Mouse (Mus musculus) liver, embryonic 14.5 days (tissue): ENCODE data around the gene Cttnbp2. TPM values are rescaled to one million over a fixed set of nuclear protein-coding genes. Genes with fewer than 3 reads are reported as not detected.

Experiments used
- ATAC-seq: fragments of 200-750 bp; cut with Nextera tagmentation; 2 replicates; pipeline ENCODE4 v1.8.0; 2017; ENCODE audit warnings: moderate number of reproducible peaks, mild to moderate bottlenecking, moderate library complexity; ENCODE audit not compliant: insufficient read depth
- DNase-seq, 3 experiments: peaks; one replicate each; pipeline ENCODE4 v3.0.0-alpha.2; 2012 to 2013; ENCODE audit warnings: low read depth in 3 of 3, low spot score in 3 of 3
- H3K27ac ChIP-seq: fragments of 300-500 bp; sonication (generic); 2 replicates; pipeline ENCODE4 v1.5.1; 2014; ENCODE audit warnings: moderate library complexity, mild to moderate bottlenecking, control low read depth, inconsistent platforms
- H3K27me3 ChIP-seq: fragments of 300-500 bp; sonication (generic); 2 replicates; pipeline ENCODE4 v1.6.1; 2014; ENCODE audit warnings: mild to moderate bottlenecking, low read length, moderate library complexity; ENCODE audit not compliant: control insufficient read depth, insufficient read depth
- H3K36me3 ChIP-seq: fragments of 300-500 bp; sonication (generic); replicated peaks from 2 replicates; pipeline ENCODE4 v1.6.1; 2014; ENCODE audit warnings: low read depth; ENCODE audit not compliant: control insufficient read depth, insufficient read depth
- H3K4me1 ChIP-seq, 2 experiments: fragments of 200-500 bp in 1 of 2; fragments of 300-500 bp in 1 of 2; sonication (generic) in 1 of 2; replicated peaks; 2 replicates each; pipeline ENCODE4 v1.6.1; 2012 to 2014; ENCODE audit warnings: antibody characterized with exemption in 1 of 2, inconsistent platforms in 1 of 2, low read length in 1 of 2; ENCODE audit not compliant: control insufficient read depth in 2 of 2, insufficient read depth in 2 of 2
- H3K4me2 ChIP-seq: fragments of 300-500 bp; sonication (generic); 2 replicates; pipeline ENCODE4 v1.6.1; 2014; ENCODE audit warnings: low read depth, mild to moderate bottlenecking, control low read depth, moderate library complexity
- H3K4me3 ChIP-seq, 2 experiments: fragments of 200-500 bp in 1 of 2; fragments of 300-500 bp in 1 of 2; sonication (generic) in 1 of 2; 2 replicates each; pipeline ENCODE4 v1.5.1; 2012 to 2014; ENCODE audit warnings: low read depth in 2 of 2, low read length in 2 of 2, mild to moderate bottlenecking in 2 of 2, control low read depth in 1 of 2, inconsistent platforms in 1 of 2, moderate library complexity in 1 of 2; ENCODE audit not compliant: insufficient read depth in 1 of 2
- H3K9ac ChIP-seq: fragments of 300-500 bp; sonication (generic); replicated peaks from 2 replicates; pipeline ENCODE4 v1.6.1; 2014; ENCODE audit warnings: mild to moderate bottlenecking, control low read depth, moderate library complexity
- H3K9me3 ChIP-seq: fragments of 300-500 bp; sonication (generic); 2 replicates; pipeline ENCODE4 v1.6.1; 2016; ENCODE audit warnings: low read length, mixed read lengths; ENCODE audit not compliant: control insufficient read depth
- CTCF ChIP-seq: IDR thresholded peaks from 2 replicates; pipeline ENCODE4 v1.5.1; 2016; ENCODE audit warnings: antibody characterized with exemption, low read depth, control low read depth
- EP300 ChIP-seq: IDR thresholded peaks from 2 replicates; pipeline ENCODE4 v1.6.1; 2016; ENCODE audit warnings: antibody characterized with exemption, low read depth
- WGBS: fragments of 180-500 bp; shearing (Covaris S2); extraction: QIAGEN DNeasy Blood & Tissue Kit; methylation state at CpG from one replicate; pipeline ENCODE4 v1.1.7; 2014; ENCODE audit not compliant: insufficient replicate concordance; 5-methylcytosine and 5-hydroxymethylcytosine counted together
- microRNA-seq: library from miRNA; unstranded; fragments of <30 nt; microRNA quantifications from one replicate; pipeline ENCODE4, GENCODE M21; 2016
- polyA plus RNA-seq, 2 experiments: library from polyadenylated mRNA; depleted of rRNA in 1 of 2; stranded (reverse) in 1 of 2; unstranded in 1 of 2; fragments of >200 nt; fragmentation: Nextera tagmentation in 1 of 2; extraction: Ambion mirVana in 1 of 2; gene quantifications; 2 replicates each; pipeline versions ENCODE4 v1.2.1 to v1.2.3; 2012 to 2014

Gene Cttnbp2
- polyA plus RNA-seq, 2 experiments: 0.30 to 1.6 TPM

- no peak for DNase-seq
- Histone ChIP-seq H3K9me3 (no peaks in the 10 kb centered on the region), H3K4me3 (no peak overlapping the region), H3K27ac (no peak overlapping the region), H3K27me3 (no peaks in the 10 kb centered on the region), H3K36me3 (no peaks in the 10 kb centered on the region), H3K4me1 (no peaks in the 10 kb centered on the region), H3K9ac (no peak overlapping the region), H3K4me2 (no peak overlapping the region)
- TF ChIP-seq CTCF: no peak
- TF ChIP-seq EP300: no peak
- ATAC-seq: no peak
- 45% methylated on average over 3 of the region's 3 CpGs for WGBS
Measured at GRCm38 (mm10) chr6:18349153-18349858, 165.3 kb downstream of the Cttnbp2 start.

- 54% methylated on average over 2 of the region's 2 CpGs for WGBS
- Histone ChIP-seq H3K9ac (no peak overlapping the region), H3K4me1 (no peaks in the 10 kb centered on the region), H3K27me3 (no peaks in the 10 kb centered on the region), H3K36me3 (no peaks in the 10 kb centered on the region), H3K4me3 (no peak overlapping the region), H3K4me2 (no peak overlapping the region), H3K27ac (no peak overlapping the region), H3K9me3 (no peaks in the 10 kb centered on the region)
- DNase-seq (no peak), ATAC-seq (no peak)
- TF ChIP-seq CTCF: no peak
- TF ChIP-seq EP300: no peak
Measured at GRCm38 (mm10) chr6:18344272-18344671, 170.4 kb downstream of the Cttnbp2 start.

GRCm38 (mm10) chr6:18338307-18338706 is 176.3 kb downstream of the Cttnbp2 start:
- Histone ChIP-seq H3K27me3 (no peaks in the 10 kb centered on the region), H3K27ac (no peak overlapping the region), H3K36me3 (no peaks in the 10 kb centered on the region), H3K9me3 (no peaks in the 10 kb centered on the region), H3K4me3 (no peak overlapping the region), H3K9ac (no peak overlapping the region), H3K4me2 (no peak overlapping the region), H3K4me1 (no peaks in the 10 kb centered on the region)
- TF ChIP-seq CTCF (no peak), EP300 (no peak)
- no peak for ATAC-seq
- no peak for DNase-seq

GRCm38 (mm10) chr6:18335393-18335792 is 179.2 kb downstream of the Cttnbp2 start:
- DNase-seq (no peak), ATAC-seq (no peak)
- no peaks in the 10 kb centered on the region for H3K9me3 ChIP-seq
- H3K36me3 ChIP-seq: no peaks in the 10 kb centered on the region
- H3K27ac ChIP-seq: no peak overlapping the region
- no peaks in the 10 kb centered on the region for H3K4me1 ChIP-seq
- H3K4me3 ChIP-seq: no peak overlapping the region
- no peaks in the 10 kb centered on the region for H3K27me3 ChIP-seq
- TF ChIP-seq CTCF (no peak), EP300 (no peak)
- H3K9ac ChIP-seq: no peak overlapping the region
- 52% methylated on average over 3 of the region's 3 CpGs for WGBS
- no peak overlapping the region for H3K4me2 ChIP-seq

- WGBS: 56% methylated on average over 1 of the region's 1 CpGs
- ATAC-seq (no peak), DNase-seq (no peak)
- no peak overlapping the region for H3K4me2 ChIP-seq
- TF ChIP-seq EP300: no peak
- no peak for TF ChIP-seq CTCF
- H3K27ac ChIP-seq: no peak overlapping the region
- no peaks in the 10 kb centered on the region for H3K4me1 ChIP-seq
- no peaks in the 10 kb centered on the region for H3K27me3 ChIP-seq
- no peak overlapping the region for H3K9ac ChIP-seq
- H3K9me3 ChIP-seq: no peaks in the 10 kb centered on the region
- no peaks in the 10 kb centered on the region for H3K36me3 ChIP-seq
- no peak overlapping the region for H3K4me3 ChIP-seq
Measured at GRCm38 (mm10) chr6:18322950-18323349, 191.7 kb downstream of the Cttnbp2 start.

Small RNAs within 50 kb of the gene (microRNA-seq; reads per million reads assigned to microRNA genes)
- not detected for gene Gm26233
